Mouse (Mus musculus): ENCODE data around the gene Rbm24. TPM values are rescaled to one million over a fixed set of nuclear protein-coding genes. Genes with fewer than 3 reads are reported as not detected.
A peak's percentile ranks its signal among the peaks of the same experiment; 100 is the strongest.

Rbm24 gene
- polyA plus RNA-seq (2015; fragmentation: Nextera tagmentation; extraction: Ambion mirVana), result 0.11 and 0.71 TPM in 2 replicates

DNA sequence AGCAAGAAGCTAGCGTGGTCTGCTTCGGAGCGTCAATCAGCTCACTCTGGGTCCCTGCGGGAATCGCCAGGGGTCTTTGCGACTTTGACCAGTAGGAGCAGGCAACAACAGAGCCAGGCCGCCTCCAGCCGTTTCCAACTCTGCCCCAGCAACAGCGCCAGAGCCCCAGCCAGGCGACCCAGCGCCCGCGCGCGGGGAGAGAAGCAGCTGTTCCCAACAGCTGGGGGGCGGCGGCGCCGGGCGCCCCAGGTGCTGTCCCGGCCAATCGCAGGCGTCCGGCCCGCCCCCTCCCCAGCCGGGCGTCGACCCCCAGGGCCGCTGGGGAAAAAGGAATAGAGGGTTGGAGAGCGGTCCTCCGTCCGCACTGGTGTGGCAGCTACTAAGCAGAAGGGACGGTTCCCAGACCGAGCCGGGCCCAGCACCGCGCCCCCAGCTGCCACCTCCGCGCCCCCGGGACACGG lies at the start of gene Rbm24:
Gene Rbm24 (plus strand): TSS at position 294 of the 461 bp plus-strand sequence.
- peak within 1 kb of the TSS; percentile 81 for H3K4me2 ChIP-seq (ENCODE audit: low read depth, low read length)
- ATAC-seq (peak; percentile 33; the same call in 1 of the 2 replicates), DNase-seq (peak; percentile 51)
- TF ChIP-seq CTCF (IDR thresholded peaks at IDR 0.05; ENCODE audit: low read depth), result no peak
- TF ChIP-seq EP300 (IDR thresholded peaks at IDR 0.05; ENCODE audit: low read depth), result no peak
- H3K36me3 ChIP-seq (replicated peaks; ENCODE audit: insufficient read depth, low read length), result no peaks in the 10 kb centered on the region
- peak within 1 kb of the TSS; percentile 41; the same call in 1 of the 2 replicates for H3K9ac ChIP-seq (replicated peaks)
- peak within 1 kb of the TSS; percentile 53 for H3K4me3 ChIP-seq (ENCODE audit: low read depth, low read length)
- peaks cover 9% of the 10 kb centered on the region for H3K4me1 ChIP-seq (ENCODE audit: insufficient read depth)
- peaks cover 29% of the 10 kb centered on the region for H3K27me3 ChIP-seq (ENCODE audit: insufficient read depth, low read length)
- H3K9me3 ChIP-seq (ENCODE audit: low read length), result no peaks in the 10 kb centered on the region
- no peak within 1 kb of the TSS for H3K27ac ChIP-seq (ENCODE audit: low read depth)
- WGBS (ENCODE audit: insufficient replicate concordance), result 2% methylated on average over 27 of the region's 41 CpGs

DNA sequence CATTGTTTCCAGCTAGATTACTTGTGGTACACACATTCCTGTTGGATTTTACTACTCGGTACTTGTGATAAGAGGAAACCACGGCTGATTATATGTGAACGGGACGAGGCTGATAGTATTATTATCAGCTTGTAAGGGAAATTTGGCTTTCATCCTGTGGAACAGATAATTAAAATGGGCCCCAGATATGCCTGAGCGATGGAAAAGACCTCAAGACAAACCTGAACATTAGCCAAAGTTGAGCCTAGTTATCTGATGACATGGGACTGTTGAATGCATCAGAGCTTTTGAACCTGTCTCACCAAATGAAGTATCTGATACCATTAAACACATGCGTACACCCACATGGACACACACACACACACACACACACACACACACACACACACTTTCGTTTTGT lies 45.4 kb upstream of the Rbm24 start:
- Histone ChIP-seq H3K4me2 (ENCODE audit: low read depth, low read length) (no peak overlapping the region), H3K9me3 (ENCODE audit: low read length) (no peaks in the 10 kb centered on the region), H3K27ac (ENCODE audit: low read depth) (no peak overlapping the region), H3K4me1 (ENCODE audit: insufficient read depth) (no peaks in the 10 kb centered on the region), H3K4me3 (ENCODE audit: low read depth, low read length) (no peak overlapping the region), H3K36me3 (replicated peaks; ENCODE audit: insufficient read depth, low read length) (no peaks in the 10 kb centered on the region), H3K9ac (replicated peaks) (no peak overlapping the region), H3K27me3 (ENCODE audit: insufficient read depth, low read length) (no peaks in the 10 kb centered on the region)
- no peak for TF ChIP-seq EP300 (IDR thresholded peaks at IDR 0.05; ENCODE audit: low read depth)
- no peak for TF ChIP-seq CTCF (IDR thresholded peaks at IDR 0.05; ENCODE audit: low read depth)
- DNase-seq (no peak), ATAC-seq (no peak)
- WGBS (ENCODE audit: insufficient replicate concordance), result 47% methylated on average over 7 of the region's 7 CpGs

DNA sequence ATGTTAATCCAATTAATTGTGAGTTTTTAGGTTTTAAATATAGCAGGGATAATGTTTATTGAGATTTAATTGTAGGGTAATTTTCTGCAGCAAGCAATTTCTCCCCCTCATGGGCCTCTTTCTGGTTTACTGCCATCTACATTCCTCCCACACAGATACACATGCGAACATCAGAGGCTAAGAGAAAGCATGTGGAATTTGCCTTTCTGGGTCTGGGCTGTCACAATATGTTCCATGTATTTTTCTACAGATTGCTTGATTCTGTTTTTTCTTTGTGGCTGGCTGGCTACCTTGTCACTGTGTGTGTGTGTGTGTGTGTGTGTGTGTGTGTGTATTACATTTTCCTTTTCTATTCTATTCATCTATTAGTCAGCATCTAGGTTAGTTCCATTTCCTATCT lies 42.9 kb upstream of the Rbm24 start:
- no peaks in the 10 kb centered on the region for H3K27me3 ChIP-seq (ENCODE audit: insufficient read depth, low read length)
- H3K27ac ChIP-seq (ENCODE audit: low read depth), result no peak overlapping the region
- no peak for ATAC-seq
- TF ChIP-seq CTCF (IDR thresholded peaks at IDR 0.05; ENCODE audit: low read depth) (no peak), EP300 (IDR thresholded peaks at IDR 0.05; ENCODE audit: low read depth) (no peak)
- H3K4me2 ChIP-seq (ENCODE audit: low read depth, low read length), result no peak overlapping the region
- DNase-seq, result no peak
- H3K9me3 ChIP-seq (ENCODE audit: low read length), result no peaks in the 10 kb centered on the region
- H3K4me3 ChIP-seq (ENCODE audit: low read depth, low read length), result no peak overlapping the region
- no peak overlapping the region for H3K9ac ChIP-seq (replicated peaks)
- H3K36me3 ChIP-seq (replicated peaks; ENCODE audit: insufficient read depth, low read length), result no peaks in the 10 kb centered on the region
- no peaks in the 10 kb centered on the region for H3K4me1 ChIP-seq (ENCODE audit: insufficient read depth)
- WGBS (ENCODE audit: insufficient replicate concordance), result 88% methylated on average over 1 of the region's 1 CpGs

DNA sequence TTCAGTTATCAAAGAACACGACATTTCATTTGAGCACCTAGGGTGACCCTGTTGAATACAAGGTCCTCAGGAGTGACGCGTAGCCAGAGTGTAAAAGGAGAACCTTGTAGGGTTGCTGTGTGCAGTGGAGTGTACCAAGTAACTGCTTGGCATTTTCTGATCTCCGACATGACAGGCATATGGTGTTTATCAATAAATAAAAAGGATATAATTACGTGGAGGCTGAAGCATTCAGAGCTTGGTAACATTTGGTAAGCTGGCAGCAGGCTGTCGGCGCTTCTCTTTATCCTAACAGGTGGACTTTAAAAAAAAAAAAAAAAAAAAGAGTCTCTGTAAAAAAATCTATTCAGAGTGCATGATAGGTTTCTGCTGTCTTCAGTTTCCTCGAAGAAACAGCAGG lies 30.8 kb upstream of the Rbm24 start:
- Histone ChIP-seq H3K9me3 (ENCODE audit: low read length) (no peaks in the 10 kb centered on the region), H3K9ac (replicated peaks) (no peak overlapping the region), H3K36me3 (replicated peaks; ENCODE audit: insufficient read depth, low read length) (no peaks in the 10 kb centered on the region), H3K27me3 (ENCODE audit: insufficient read depth, low read length) (no peaks in the 10 kb centered on the region), H3K4me1 (ENCODE audit: insufficient read depth) (no peaks in the 10 kb centered on the region), H3K4me3 (ENCODE audit: low read depth, low read length) (no peak overlapping the region), H3K4me2 (ENCODE audit: low read depth, low read length) (no peak overlapping the region), H3K27ac (ENCODE audit: low read depth) (no peak overlapping the region)
- no peak for DNase-seq
- ATAC-seq, result no peak
- 84% methylated on average over 8 of the region's 8 CpGs for WGBS (ENCODE audit: insufficient replicate concordance)
- no peak for TF ChIP-seq CTCF (IDR thresholded peaks at IDR 0.05; ENCODE audit: low read depth)
- TF ChIP-seq EP300 (IDR thresholded peaks at IDR 0.05; ENCODE audit: low read depth), result no peak

DNA sequence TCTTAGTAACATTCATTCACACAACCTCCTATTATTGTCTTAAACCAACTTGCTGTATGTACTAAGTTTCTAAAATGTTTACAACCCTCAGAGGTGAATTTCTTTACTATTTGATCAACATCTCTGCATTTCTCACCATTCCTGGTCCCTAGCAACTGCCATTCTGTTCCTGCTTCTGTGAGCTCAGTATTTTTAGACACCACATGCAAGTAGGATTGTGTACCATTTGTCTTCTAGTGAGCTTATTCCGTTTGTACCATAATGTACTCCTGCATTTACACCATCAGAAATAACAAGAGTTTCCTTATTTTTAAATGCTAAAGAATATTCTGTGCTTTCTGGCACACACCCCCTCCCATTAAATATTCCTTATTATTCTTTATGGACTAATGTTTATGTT lies 26.6 kb upstream of the Rbm24 start:
- H3K4me1 ChIP-seq (ENCODE audit: insufficient read depth), result no peaks in the 10 kb centered on the region
- H3K4me3 ChIP-seq (ENCODE audit: low read depth, low read length), result no peak overlapping the region
- H3K9me3 ChIP-seq (ENCODE audit: low read length), result no peaks in the 10 kb centered on the region
- no peak for ATAC-seq
- TF ChIP-seq EP300 (IDR thresholded peaks at IDR 0.05; ENCODE audit: low read depth), result no peak
- no peak for TF ChIP-seq CTCF (IDR thresholded peaks at IDR 0.05; ENCODE audit: low read depth)
- no peak overlapping the region for H3K9ac ChIP-seq (replicated peaks)
- H3K27ac ChIP-seq (ENCODE audit: low read depth), result no peak overlapping the region
- H3K36me3 ChIP-seq (replicated peaks; ENCODE audit: insufficient read depth, low read length), result no peaks in the 10 kb centered on the region
- H3K4me2 ChIP-seq (ENCODE audit: low read depth, low read length), result no peak overlapping the region
- 78% methylated on average over 1 of the region's 1 CpGs for WGBS (ENCODE audit: insufficient replicate concordance)
- no peaks in the 10 kb centered on the region for H3K27me3 ChIP-seq (ENCODE audit: insufficient read depth, low read length)
- DNase-seq, result no peak

DNA sequence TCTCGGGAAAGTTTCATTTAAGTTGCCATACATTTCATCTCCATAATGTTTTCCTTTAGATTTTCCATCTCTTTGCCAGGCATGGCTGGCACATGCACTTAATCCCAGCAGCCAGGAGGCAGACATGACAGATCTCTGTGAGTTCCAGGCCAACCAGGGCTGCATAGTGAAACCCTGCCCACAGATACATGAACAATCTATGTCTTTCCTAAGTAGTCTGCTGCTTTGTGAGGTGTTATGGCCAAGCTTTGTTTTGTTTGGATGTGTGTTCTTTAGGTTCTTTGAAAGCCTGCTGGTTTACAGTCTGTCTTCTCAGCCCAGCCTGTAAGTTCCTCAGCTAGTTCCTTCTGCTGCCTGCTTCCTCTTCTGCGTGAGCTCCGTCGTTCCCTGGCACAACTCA lies 25.3 kb upstream of the Rbm24 start:
- no peak overlapping the region for H3K4me3 ChIP-seq (ENCODE audit: low read depth, low read length)
- WGBS (ENCODE audit: insufficient replicate concordance), result 44% methylated on average over 4 of the region's 4 CpGs

DNA sequence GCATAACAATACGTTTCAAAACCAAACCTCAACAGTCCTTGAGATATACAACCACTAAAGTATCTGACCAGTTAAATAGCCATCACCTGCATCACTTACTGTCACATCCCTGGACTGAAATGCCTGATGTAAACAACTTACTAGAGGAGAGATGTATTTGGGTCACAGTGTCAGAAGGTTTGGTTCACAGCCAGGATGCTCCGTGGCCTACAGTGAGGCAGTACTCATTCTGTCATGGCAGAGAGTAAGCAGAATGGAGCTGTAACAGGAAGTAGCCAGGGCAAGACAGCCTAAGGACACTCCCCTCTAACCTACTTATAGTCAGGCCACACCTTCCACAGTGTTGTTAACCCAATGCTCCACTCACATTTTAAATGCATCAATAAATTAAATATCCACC lies 24.3 kb upstream of the Rbm24 start:
- Histone ChIP-seq H3K36me3 (replicated peaks; ENCODE audit: insufficient read depth, low read length) (no peaks in the 10 kb centered on the region), H3K4me2 (ENCODE audit: low read depth, low read length) (no peak overlapping the region), H3K27me3 (ENCODE audit: insufficient read depth, low read length) (no peaks in the 10 kb centered on the region), H3K4me1 (ENCODE audit: insufficient read depth) (no peaks in the 10 kb centered on the region), H3K27ac (ENCODE audit: low read depth) (no peak overlapping the region), H3K4me3 (ENCODE audit: low read depth, low read length) (no peak overlapping the region), H3K9ac (replicated peaks) (no peak overlapping the region), H3K9me3 (ENCODE audit: low read length) (no peaks in the 10 kb centered on the region)
- WGBS (ENCODE audit: insufficient replicate concordance), result 65% methylated on average over 2 of the region's 2 CpGs
- TF ChIP-seq CTCF (IDR thresholded peaks at IDR 0.05; ENCODE audit: low read depth) (no peak), EP300 (IDR thresholded peaks at IDR 0.05; ENCODE audit: low read depth) (no peak)
- DNase-seq (no peak), ATAC-seq (no peak)

More for the DNA sequence above, 25.3 kb upstream of the Rbm24 start:
- no peaks in the 10 kb centered on the region for H3K27me3 ChIP-seq (ENCODE audit: insufficient read depth, low read length)
- H3K9ac ChIP-seq (replicated peaks), result no peak overlapping the region
- TF ChIP-seq CTCF (IDR thresholded peaks at IDR 0.05; ENCODE audit: low read depth) (no peak), EP300 (IDR thresholded peaks at IDR 0.05; ENCODE audit: low read depth) (no peak)
- no peak overlapping the region for H3K27ac ChIP-seq (ENCODE audit: low read depth)
- H3K4me1 ChIP-seq (ENCODE audit: insufficient read depth), result no peaks in the 10 kb centered on the region
- no peaks in the 10 kb centered on the region for H3K36me3 ChIP-seq (replicated peaks; ENCODE audit: insufficient read depth, low read length)
- H3K4me2 ChIP-seq (ENCODE audit: low read depth, low read length), result no peak overlapping the region
- ATAC-seq (no peak), DNase-seq (no peak)
- no peaks in the 10 kb centered on the region for H3K9me3 ChIP-seq (ENCODE audit: low read length)

Measured in liver, postnatal 0 days (tissue).